Mouse (Mus musculus) G1E (cell line): Measurements from ENCODE around the gene E2f8.

Experiments used
- CTCF ChIP-seq: IDR thresholded peaks from 2 replicates; pipeline ENCODE4 v1.5.1; 2012; ENCODE audit warnings: low read depth, low read length, inconsistent platforms, mixed read lengths
- GATA1 ChIP-seq: IDR thresholded peaks from 2 replicates; pipeline ENCODE4 v1.6.1; 2012; ENCODE audit warnings: borderline replicate concordance, low read length, inconsistent platforms, mixed read lengths
- GATA2 ChIP-seq: IDR thresholded peaks from 2 replicates; pipeline ENCODE4 v1.6.1; 2012; ENCODE audit warnings: low read depth, low read length, inconsistent platforms, borderline replicate concordance
- POLR2AphosphoS5 ChIP-seq: IDR thresholded peaks from 2 replicates; pipeline ENCODE4 v1.6.1; 2012; ENCODE audit warnings: low read depth, low read length, inconsistent platforms; ENCODE audit not compliant: insufficient replicate concordance
- TAL1 ChIP-seq: conservative IDR thresholded peaks from 2 replicates; pipeline ENCODE4 v1.6.1; 2012; ENCODE audit warnings: low read depth, low read length, inconsistent platforms, mixed read lengths

DNA sequence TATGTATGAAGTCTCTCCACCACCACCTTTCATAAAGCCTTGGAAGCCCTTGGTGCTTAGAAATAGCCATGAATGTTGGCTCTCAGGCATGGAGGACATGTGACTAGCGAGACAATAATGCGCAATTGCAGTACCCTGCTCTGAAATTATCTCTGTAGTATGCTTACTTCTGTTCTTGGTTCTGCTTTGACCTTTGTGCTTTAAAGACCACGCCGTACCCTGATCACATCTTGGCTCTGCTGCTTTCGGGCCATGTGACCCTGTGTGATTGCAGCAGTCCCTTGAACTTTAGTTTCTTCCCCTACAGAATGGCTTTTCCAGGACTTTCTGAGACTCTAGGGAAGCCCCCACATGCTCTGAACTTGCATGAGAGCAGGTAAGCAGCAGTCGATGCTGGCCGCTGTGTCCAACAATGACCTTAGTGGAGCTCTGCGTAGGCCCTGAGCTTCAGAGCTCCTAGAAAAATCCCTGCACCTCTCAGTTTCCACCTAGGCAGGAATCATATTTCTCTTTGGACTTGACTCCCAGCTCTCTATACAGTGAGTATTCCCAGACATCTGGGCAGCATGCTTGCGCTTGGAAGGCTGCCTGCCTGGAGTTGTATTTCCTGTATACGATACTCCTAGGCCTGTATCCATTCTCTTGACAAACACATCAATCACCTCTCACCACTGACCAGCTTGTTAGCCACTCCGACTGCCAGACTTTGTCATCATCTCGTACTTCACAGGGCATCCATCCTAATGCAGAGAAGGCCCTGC is 36.0 kb downstream of the E2f8 start:
- TF ChIP-seq CTCF = no peak
- no peak for TF ChIP-seq GATA1
- no peak for TF ChIP-seq POLR2AphosphoS5
- no peak for TF ChIP-seq TAL1
- TF ChIP-seq GATA2 = no peak
